Mouse (Mus musculus): Measurements from ENCODE around the gene Nsun3. TPM values are rescaled to one million over a fixed set of nuclear protein-coding genes. Genes with fewer than 3 reads are reported as not detected.
"Not testable (repeated sequence)": the region's sequence is repeated elsewhere in the genome, so short reads cannot be mapped to it uniquely, and the experiment has no call there.

Gene Nsun3
- total RNA-seq, 2 experiments from 2014 or later, result 8.0 to 15.7 TPM

GRCm38 (mm10) chr16:62755307-62755706 lies 31.3 kb downstream of the Nsun3 start:
- DNase-seq (ENCODE audit: extremely low spot score in 1 of 2, low spot score in 1 of 2), result no peak

GRCm38 (mm10) chr16:62753597-62753996 lies 33.0 kb downstream of the Nsun3 start:
- DNase-seq (ENCODE audit: extremely low spot score in 1 of 2, low spot score in 1 of 2), result no peak

GRCm38 (mm10) chr16:62753079-62753478 lies 33.5 kb downstream of the Nsun3 start:
- DNase-seq (ENCODE audit: extremely low spot score in 1 of 2, low spot score in 1 of 2), result no peak

GRCm38 (mm10) chr16:62745875-62746274 lies 40.7 kb downstream of the Nsun3 start:
- no peak for DNase-seq (ENCODE audit: extremely low spot score in 1 of 2, low spot score in 1 of 2)

- no peak for DNase-seq (ENCODE audit: extremely low spot score in 1 of 2, low spot score in 1 of 2)
Observed at GRCm38 (mm10) chr16:62734359-62734758, 52.3 kb downstream of the Nsun3 start.

GRCm38 (mm10) chr16:62730291-62730690 lies 56.3 kb downstream of the Nsun3 start:
- DNase-seq (ENCODE audit: extremely low spot score in 1 of 2, low spot score in 1 of 2), result no peak

- no peak for DNase-seq (ENCODE audit: extremely low spot score in 1 of 2, low spot score in 1 of 2)
Observed at GRCm38 (mm10) chr16:62729846-62730245, 56.8 kb downstream of the Nsun3 start.

- DNase-seq (ENCODE audit: extremely low spot score in 1 of 2, low spot score in 1 of 2), result not testable (repeated sequence)
Observed at GRCm38 (mm10) chr16:62718255-62718654, 68.4 kb downstream of the Nsun3 start.

GRCm38 (mm10) chr16:62690436-62690835 lies 96.2 kb downstream of the Nsun3 start:
- peak in 1 of 2 experiments; percentile 33 for DNase-seq (ENCODE audit: extremely low spot score in 1 of 2, low spot score in 1 of 2)

- no peak for DNase-seq (ENCODE audit: extremely low spot score in 1 of 2, low spot score in 1 of 2)
Observed at GRCm38 (mm10) chr16:62686073-62686472, 100.5 kb downstream of the Nsun3 start.

- DNase-seq (ENCODE audit: extremely low spot score in 1 of 2, low spot score in 1 of 2), result no peak
Observed at GRCm38 (mm10) chr16:62685494-62685893, 101.1 kb downstream of the Nsun3 start.

Small RNAs within 50 kb of the gene (microRNA-seq; reads per million reads assigned to microRNA genes)
- 0 reads per million in 2 experiments for gene Gm25986

Other genes starting within 250 kb of the Nsun3 start
- not detected for gene Stx19, start 27.9 kb upstream of the Nsun3 start, total RNA-seq (2021)
- 10 to 100 TPM; 10.9 to 12.0 TPM for gene Arl13b, start 60.2 kb upstream of the Nsun3 start, total RNA-seq (2021)
- gene Pros1, start 67.5 kb upstream of the Nsun3 start, total RNA-seq (2021), result 1 to 10 TPM; 7.3 to 8.9 TPM

All from layer of hippocampus, postnatal 25 days (tissue).